8 mouse cellular contexts compared by ENCODE assay signal in the genomic region with DNA sequence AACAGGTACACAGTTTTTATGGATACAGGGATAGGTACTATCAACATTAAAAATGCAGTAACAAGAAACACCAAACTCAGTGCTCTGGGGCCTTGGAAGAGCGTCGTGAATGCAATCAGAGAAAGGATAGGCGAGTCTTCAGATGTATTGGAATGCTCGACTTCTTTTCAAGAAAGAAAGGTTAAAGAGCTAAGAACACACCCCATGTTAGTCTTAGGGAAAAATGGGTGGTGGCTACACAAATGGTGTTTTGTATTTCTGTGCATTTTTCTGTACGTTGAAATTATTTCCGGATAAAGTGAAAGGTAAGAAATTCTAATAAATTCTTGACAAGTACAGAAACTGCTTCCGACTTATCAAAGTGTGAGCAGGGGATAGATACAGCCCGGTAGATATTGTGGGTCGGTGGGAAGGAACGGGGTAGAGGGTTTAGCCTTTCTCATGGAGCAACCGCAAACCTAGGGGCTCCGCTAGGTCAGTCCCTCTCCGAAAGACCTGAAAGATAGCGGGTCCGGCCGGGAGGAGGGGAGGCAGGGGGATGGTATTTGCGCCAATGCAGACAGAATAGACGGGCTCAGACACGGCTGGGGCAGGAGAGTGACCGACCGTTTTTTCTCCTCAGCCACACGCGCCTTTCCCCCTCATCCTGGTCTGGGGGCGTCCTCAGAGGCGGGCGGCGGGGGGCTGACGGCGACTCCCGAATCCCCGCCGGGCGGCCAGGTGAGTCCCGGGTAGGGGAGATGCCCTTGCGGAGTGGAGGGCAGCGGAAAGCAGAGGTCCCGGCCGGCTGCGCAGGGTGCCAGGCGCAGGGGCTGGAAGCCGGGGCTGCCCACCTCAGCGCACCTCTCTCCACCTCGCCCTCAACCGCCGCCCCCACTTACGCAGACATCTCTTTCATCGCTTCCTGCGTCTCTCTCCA. TPM values are rescaled to one million over a fixed set of nuclear protein-coding genes. Genes with fewer than 3 reads are reported as not detected.
DNase-seq lines count a peak whose midpoint lies in the region; ATAC-seq and TF ChIP-seq lines count a peak whose summit lies in the region.

No protein-coding gene starts in this region.

- DNase-seq in frontal cortex, postnatal 10 days (ENCODE audit: low spot score in 2 of 2), result no peak
- DNase-seq in spleen, adult 2 months (ENCODE audit: low read depth in 1 of 2, low spot score in 2 of 2), result no peak
- no peak for DNase-seq in spleen, adult 12 weeks (ENCODE audit: low spot score)
- DNase-seq in midbrain, embryonic 10.5 days (ENCODE audit: low spot score), result peak; percentile 46

- H3K27ac ChIP-seq in spleen, adult 2 months (ENCODE audit: insufficient read depth, low read length), result peak overlapping the region; percentile 88
- H3K27ac ChIP-seq in embryonic fibroblast, embryonic 13.5 days (ENCODE audit: insufficient read depth, low read length), result peak overlapping the region; percentile 76
- peak overlapping the region; percentile 89 for H3K27ac ChIP-seq in intestine, embryonic 15.5 days
- peak overlapping the region; percentile 94 for H3K27ac ChIP-seq in midbrain, embryonic 10.5 days (replicated peaks)
- H3K27ac ChIP-seq in testis, adult 2 months (ENCODE audit: control insufficient read depth, insufficient read depth, low read depth, low read length), result peak overlapping the region; percentile 83

- 1% methylated on average over 44 of the region's 48 CpGs for WGBS in spleen, adult 2 months
- WGBS in intestine, embryonic 15.5 days, result 1% methylated on average over 48 of the region's 48 CpGs
- WGBS in midbrain, embryonic 10.5 days, result 2% methylated on average over 42 of the region's 48 CpGs

- peaks cover 4% of the 10 kb centered on the region; the same call in 1 of the 2 replicates for H3K4me1 ChIP-seq in spleen, adult 2 months (ENCODE audit: control insufficient read depth, insufficient read depth, insufficient read length)
- H3K4me1 ChIP-seq in embryonic fibroblast, embryonic 13.5 days (ENCODE audit: control insufficient read depth, insufficient read depth, low read length), result no peaks in the 10 kb centered on the region; the same call in 1 of the 2 replicates
- H3K4me1 ChIP-seq in intestine, embryonic 15.5 days (replicated peaks), result no peaks in the 10 kb centered on the region
- peaks cover 11% of the 10 kb centered on the region; the same call in 1 of the 2 replicates for H3K4me1 ChIP-seq in midbrain, embryonic 10.5 days
- H3K4me1 ChIP-seq in testis, adult 2 months (ENCODE audit: control insufficient read depth, insufficient read depth, low read length), result no peaks in the 10 kb centered on the region; the same call in 1 of the 2 replicates

- TF ChIP-seq CTCF in spleen, adult 2 months (IDR thresholded peaks at IDR 0.05; ENCODE audit: extremely low read depth, insufficient read depth, insufficient read length, insufficient replicate concordance), result no peak
- no peak for TF ChIP-seq CTCF in embryonic fibroblast, embryonic 13.5 days (IDR thresholded peaks at IDR 0.05; ENCODE audit: borderline replicate concordance, insufficient read depth, low read length)
- TF ChIP-seq CTCF in testis, adult 2 months (IDR thresholded peaks at IDR 0.05; ENCODE audit: control insufficient read depth, insufficient read depth, insufficient replicate concordance, low read depth, low read length), result no peak

- peaks cover 3% of the 10 kb centered on the region; the same call in 1 of the 2 replicates for H3K36me3 ChIP-seq in spleen, adult 2 months (ENCODE audit: control insufficient read depth, insufficient read depth, low read length)
- H3K36me3 ChIP-seq in intestine, embryonic 15.5 days, result 0 out of 2 replicates have a peak, but pooled peaks cover under 1% of the 10 kb centered on the region
- H3K36me3 ChIP-seq in midbrain, embryonic 10.5 days, result peaks cover 31% of the 10 kb centered on the region
- no peaks in the 10 kb centered on the region for H3K36me3 ChIP-seq in testis, adult 2 months (ENCODE audit: control insufficient read depth, insufficient read depth, low read length)

- peak overlapping the region; percentile 77 for H3K9ac ChIP-seq in intestine, embryonic 15.5 days

- ATAC-seq in frontal cortex, adult (ENCODE audit: low TSS enrichment), result peak; percentile 87
- ATAC-seq in intestine, embryonic 15.5 days, result peak; percentile 90

- no peak for TF ChIP-seq POLR2A in spleen, adult 2 months (IDR thresholded peaks at IDR 0.05; ENCODE audit: low read depth, low read length)
- TF ChIP-seq POLR2A in embryonic fibroblast, embryonic 13.5 days (IDR thresholded peaks at IDR 0.05; ENCODE audit: low read depth, low read length), result no peak
- no peak; the same call in 1 of the 2 replicates for TF ChIP-seq POLR2A in testis, adult 2 months (IDR thresholded peaks at IDR 0.05; ENCODE audit: control insufficient read depth, low read depth, low read length)

- peak overlapping the region; percentile 64 for H3K4me2 ChIP-seq in intestine, embryonic 15.5 days (replicated peaks)

- no peaks in the 10 kb centered on the region for H3K27me3 ChIP-seq in spleen, adult 2 months (ENCODE audit: control insufficient read depth, insufficient read depth, low read length)
- H3K27me3 ChIP-seq in intestine, embryonic 15.5 days (replicated peaks), result no peaks in the 10 kb centered on the region
- H3K27me3 ChIP-seq in midbrain, embryonic 10.5 days (ENCODE audit: low read depth, poor library complexity, severe bottlenecking), result no peaks in the 10 kb centered on the region; the same call in 1 of the 2 replicates
- no peaks in the 10 kb centered on the region for H3K27me3 ChIP-seq in testis, adult 2 months (ENCODE audit: control insufficient read depth, insufficient read depth, low read length)

- no peaks in the 10 kb centered on the region for H3K9me3 ChIP-seq in intestine, embryonic 15.5 days
- H3K9me3 ChIP-seq in midbrain, embryonic 10.5 days (replicated peaks), result no peaks in the 10 kb centered on the region

- H3K4me3 ChIP-seq in spleen, adult 2 months (ENCODE audit: extremely low read depth, insufficient read depth, insufficient read length), result peak overlapping the region; percentile 80
- peak overlapping the region; percentile 95 for H3K4me3 ChIP-seq in embryonic fibroblast, embryonic 13.5 days (ENCODE audit: insufficient read depth, low read length)
- peak overlapping the region; percentile 95 for H3K4me3 ChIP-seq in intestine, embryonic 15.5 days (replicated peaks)
- peak overlapping the region; percentile 99 for H3K4me3 ChIP-seq in midbrain, embryonic 10.5 days
- H3K4me3 ChIP-seq in testis, adult 2 months (ENCODE audit: control insufficient read depth, low read depth, low read length), result peak overlapping the region; percentile 91

RNA-seq across cellular contexts. Expression of a gene that starts 0.7 kb away (rescaled TPM):
- polyA plus RNA-seq in spleen, adult 2 months (2012; rRNA removed), result 3.1 and 3.7 TPM in 2 replicates
- polyA plus RNA-seq in embryonic fibroblast, embryonic 13.5 days (2011; ENCODE audit: insufficient read length, low read depth, missing spikeins), result 14.1 and 16.2 TPM in 2 replicates
- 10.5 and 12.7 TPM in 2 replicates for polyA plus RNA-seq in intestine, embryonic 15.5 days (2015; fragmentation: Nextera tagmentation; extraction: Ambion mirVana)
- polyA plus RNA-seq in midbrain, embryonic 10.5 days (2016; fragmentation: Nextera tagmentation; extraction: Ambion mirVana), result 20.7 and 22.9 TPM in 2 replicates
- polyA plus RNA-seq in testis, adult 2 months (2012; rRNA removed), result 4.6 and 4.9 TPM in 2 replicates
